Mouse (Mus musculus): ENCODE measurements at regions not wholly inside any gene's neighbourhood (a gene's known extent, or its start where the extent isn't known, plus 50 kb on each side); places are given as distances from the start of the nearest gene placed in this dataset.

GRCm38 (mm10) chr3:104565423-104566230, 53.9 kb upstream of the Lrig2 start:
- no peaks in the 10 kb centered on the region for H3K27me3 ChIP-seq (replicated peaks; ENCODE audit: control insufficient read depth, insufficient read depth, low read length)
- no peak overlapping the region for H3K4me3 ChIP-seq (ENCODE audit: low read length)
- no peak overlapping the region for H3K27ac ChIP-seq (ENCODE audit: low read length)
- H3K4me1 ChIP-seq (ENCODE audit: control insufficient read depth, insufficient read depth, low read length), result no peaks in the 10 kb centered on the region
- H3K9ac ChIP-seq (ENCODE audit: low read depth, low read length), result no peak overlapping the region
- ATAC-seq, result no peak
- H3K9me3 ChIP-seq (ENCODE audit: control insufficient read depth, low read length), result no peaks in the 10 kb centered on the region
- no peak overlapping the region for H3K4me2 ChIP-seq (ENCODE audit: low read depth, low read length)
- H3K36me3 ChIP-seq (ENCODE audit: control insufficient read depth, insufficient read depth, low read length), result no peaks in the 10 kb centered on the region
- 48% methylated on average over 13 of the region's 13 CpGs for WGBS

GRCm38 (mm10) chr3:104564857-104565256, 53.1 kb upstream of the Lrig2 start:
- H3K4me3 ChIP-seq (ENCODE audit: low read length), result no peak overlapping the region
- no peak overlapping the region for H3K27ac ChIP-seq (ENCODE audit: low read length)
- H3K9ac ChIP-seq (ENCODE audit: low read depth, low read length), result no peak overlapping the region
- 74% methylated on average over 2 of the region's 2 CpGs for WGBS
- H3K4me2 ChIP-seq (ENCODE audit: low read depth, low read length), result no peak overlapping the region
- H3K36me3 ChIP-seq (ENCODE audit: control insufficient read depth, insufficient read depth, low read length), result no peaks in the 10 kb centered on the region
- H3K4me1 ChIP-seq (ENCODE audit: control insufficient read depth, insufficient read depth, low read length), result no peaks in the 10 kb centered on the region
- no peaks in the 10 kb centered on the region for H3K9me3 ChIP-seq (ENCODE audit: control insufficient read depth, low read length)
- H3K27me3 ChIP-seq (replicated peaks; ENCODE audit: control insufficient read depth, insufficient read depth, low read length), result no peaks in the 10 kb centered on the region
- no peak for ATAC-seq

- Histone ChIP-seq H3K9me3 (ENCODE audit: control insufficient read depth, low read length) (no peaks in the 10 kb centered on the region), H3K9ac (ENCODE audit: low read depth, low read length) (no peak overlapping the region), H3K27me3 (replicated peaks; ENCODE audit: control insufficient read depth, insufficient read depth, low read length) (no peaks in the 10 kb centered on the region), H3K4me1 (ENCODE audit: control insufficient read depth, insufficient read depth, low read length) (no peaks in the 10 kb centered on the region), H3K27ac (ENCODE audit: low read length) (no peak overlapping the region), H3K4me3 (ENCODE audit: low read length) (no peak overlapping the region), H3K4me2 (ENCODE audit: low read depth, low read length) (no peak overlapping the region), H3K36me3 (ENCODE audit: control insufficient read depth, insufficient read depth, low read length) (no peaks in the 10 kb centered on the region)
- no peak for ATAC-seq
- WGBS, result 45% methylated on average over 4 of the region's 4 CpGs
Observed at GRCm38 (mm10) chr3:104561567-104561966, 49.8 kb upstream of the Lrig2 start.

Measured in intestine, embryonic 16.5 days (tissue).